Mouse (Mus musculus) skeletal muscle tissue, postnatal 0 days (tissue): ENCODE measurements around the gene Slc2a9. TPM values are rescaled to one million over a fixed set of nuclear protein-coding genes. Genes with fewer than 3 reads are reported as not detected.

ENCODE experiments used
- polyA plus RNA-seq: library from polyadenylated mRNA; unstranded; fragments of >200 nt; fragmentation: Nextera tagmentation; extraction: Ambion mirVana; gene quantifications from 2 replicates; pipeline ENCODE4 v1.2.1, GENCODE M21; 2015

Gene Slc2a9
- 0.41 and 0.52 TPM in 2 replicates for polyA plus RNA-seq

GRCm38 (mm10) chr5:38502992-38503391 is at the start of gene Slc2a9:
Gene Slc2a9, minus strand, starts transcription at chr5:38503143.

GRCm38 (mm10) chr5:38318966-38319786 is 183.8 kb downstream of the Slc2a9 start, which contains the start of gene Drd5:
Gene Drd5, plus strand, starts transcription at chr5:38319367.

Other genes with a start within 250 kb of the Slc2a9 start
- gene Tmem128, start 243.0 kb downstream of the Slc2a9 start, polyA plus RNA-seq: 41.8 and 44.5 TPM in 2 replicates
- gene Otop1, start 227.2 kb downstream of the Slc2a9 start, polyA plus RNA-seq: not detected in 2 replicates
- not detected in 2 replicates for gene Drd5, start 183.8 kb downstream of the Slc2a9 start, polyA plus RNA-seq
- 195 and 203 TPM in 2 replicates for gene Wdr1, start 60.1 kb upstream of the Slc2a9 start, polyA plus RNA-seq
- 2.4 and 3.6 TPM in 2 replicates for gene Zfp518b, start 181.7 kb upstream of the Slc2a9 start, polyA plus RNA-seq